Mouse (Mus musculus) embryonic facial prominence, embryonic 11.5 days (tissue): ENCODE results near the gene Dock7. TPM values are rescaled to one million over a fixed set of nuclear protein-coding genes. Genes with fewer than 3 reads are reported as not detected.
"Not testable (repeated sequence)": the region's sequence is repeated elsewhere in the genome, so short reads cannot be mapped to it uniquely, and the experiment has no call there.

Experiments used
- ATAC-seq: fragments of 200-750 bp; cut with Nextera tagmentation; replicated peaks from 2 replicates; pipeline ENCODE4 v1.8.0; 2017; ENCODE audit warnings: low read depth; ENCODE audit not compliant: insufficient number of reproducible peaks, low FRiP score, low TSS enrichment
- DNase-seq: peaks from one replicate; pipeline ENCODE4 v3.0.0-alpha.2; 2015; ENCODE audit warnings: low spot score
- H3K27ac ChIP-seq: fragments of 300-500 bp; sonication (generic); replicated peaks from 2 replicates; pipeline ENCODE4 v1.5.1; 2014; ENCODE audit warnings: mild to moderate bottlenecking, low read depth, low read length, control low read depth
- H3K27me3 ChIP-seq: fragments of 300-500 bp; sonication (generic); 2 replicates; pipeline ENCODE4 v1.6.1; 2014; ENCODE audit warnings: mild to moderate bottlenecking, low read length, moderate library complexity, mixed read lengths; ENCODE audit not compliant: control insufficient read depth, insufficient read depth
- H3K36me3 ChIP-seq: fragments of 300-500 bp; sonication (generic); replicated peaks from 2 replicates; pipeline ENCODE4 v1.6.1; 2014; ENCODE audit warnings: low read depth, mild to moderate bottlenecking, low read length, moderate library complexity, mixed read lengths; ENCODE audit not compliant: control insufficient read depth, insufficient read depth
- H3K4me1 ChIP-seq: fragments of 300-500 bp; sonication (generic); 2 replicates; pipeline ENCODE4 v1.6.1; 2014; ENCODE audit warnings: low read length, mixed read lengths; ENCODE audit not compliant: control insufficient read depth, insufficient read depth
- H3K4me2 ChIP-seq: fragments of 300-500 bp; sonication (generic); 2 replicates; pipeline ENCODE4 v1.6.1; 2014; ENCODE audit warnings: low read depth, mild to moderate bottlenecking, control low read depth, low read length, moderate library complexity
- H3K4me3 ChIP-seq: fragments of 300-500 bp; sonication (generic); 2 replicates; pipeline ENCODE4 v1.5.1; 2014; ENCODE audit warnings: low read depth, low read length, control low read depth
- H3K9ac ChIP-seq: fragments of 300-500 bp; sonication (generic); replicated peaks from 2 replicates; pipeline ENCODE4 v1.6.1; 2014; ENCODE audit warnings: mild to moderate bottlenecking, control low read depth, low read length
- H3K9me3 ChIP-seq: fragments of 300-500 bp; sonication (generic); replicated peaks from 2 replicates; pipeline ENCODE4 v1.6.1; 2016; ENCODE audit warnings: mild to moderate bottlenecking, low read length, inconsistent platforms, mixed read lengths; ENCODE audit not compliant: control insufficient read depth
- WGBS: fragments of 180-500 bp; shearing (Covaris S2); extraction: QIAGEN DNeasy Blood & Tissue Kit; methylation state at CpG from one replicate; pipeline ENCODE4 v1.1.7; 2014; 5-methylcytosine and 5-hydroxymethylcytosine counted together
- polyA plus RNA-seq: library from polyadenylated mRNA; unstranded; fragments of >200 nt; fragmentation: Nextera tagmentation; extraction: Ambion mirVana; gene quantifications from 2 replicates; pipeline ENCODE4 v1.2.1, GENCODE M21; 2014

The Dock7 gene
- polyA plus RNA-seq, 1 experiment from 2014 or later = 106 TPM

GRCm38 (mm10) chr4:98984701-98985100 is 136.0 kb downstream of the Dock7 start:
- Histone ChIP-seq H3K4me3 (no peak overlapping the region), H3K9ac (no peak overlapping the region), H3K36me3 (no peaks in the 10 kb centered on the region; the same call in 1 of the 2 replicates), H3K27me3 (no peaks in the 10 kb centered on the region), H3K4me1 (no peaks in the 10 kb centered on the region), H3K4me2 (no peak overlapping the region), H3K9me3 (no peaks in the 10 kb centered on the region), H3K27ac (no peak overlapping the region)
- DNase-seq (no peak), ATAC-seq (no peak)
- 85% methylated on average over 8 of the region's 8 CpGs for WGBS

- not testable (repeated sequence) for H3K36me3 ChIP-seq, H3K9ac ChIP-seq, H3K27me3 ChIP-seq, DNase-seq, H3K4me1 ChIP-seq, H3K4me2 ChIP-seq, H3K9me3 ChIP-seq, H3K27ac ChIP-seq, H3K4me3 ChIP-seq, ATAC-seq
- 73% methylated on average over 3 of the region's 3 CpGs for WGBS
Observed at GRCm38 (mm10) chr4:98979976-98980375, 140.7 kb downstream of the Dock7 start.

- Histone ChIP-seq H3K4me1 (no peaks in the 10 kb centered on the region), H3K36me3 (no peaks in the 10 kb centered on the region; the same call in 1 of the 2 replicates), H3K9me3 (no peaks in the 10 kb centered on the region), H3K4me2 (no peak overlapping the region), H3K27me3 (no peaks in the 10 kb centered on the region), H3K27ac (no peak overlapping the region), H3K9ac (no peak overlapping the region), H3K4me3 (no peak overlapping the region)
- no peak for DNase-seq
- ATAC-seq = no peak
- WGBS = 71% methylated on average over 2 of the region's 2 CpGs
Observed at GRCm38 (mm10) chr4:98978693-98979092, 142.0 kb downstream of the Dock7 start.

GRCm38 (mm10) chr4:98978288-98978687 is 142.4 kb downstream of the Dock7 start:
- not testable (repeated sequence) for H3K27ac ChIP-seq, H3K9me3 ChIP-seq, DNase-seq, H3K36me3 ChIP-seq, H3K4me2 ChIP-seq, H3K4me1 ChIP-seq, H3K27me3 ChIP-seq, H3K4me3 ChIP-seq, H3K9ac ChIP-seq, ATAC-seq
- 95% methylated on average over 2 of the region's 2 CpGs for WGBS

GRCm38 (mm10) chr4:98975741-98976140 is 145.0 kb downstream of the Dock7 start:
- DNase-seq = no peak
- Histone ChIP-seq H3K36me3 (peaks cover 3% of the 10 kb centered on the region; the same call in 1 of the 2 replicates), H3K27ac (no peak overlapping the region), H3K9ac (no peak overlapping the region), H3K27me3 (no peaks in the 10 kb centered on the region), H3K9me3 (no peaks in the 10 kb centered on the region), H3K4me3 (no peak overlapping the region), H3K4me1 (no peaks in the 10 kb centered on the region), H3K4me2 (no peak overlapping the region)
- ATAC-seq = no peak
- WGBS = 67% methylated on average over 8 of the region's 8 CpGs

- Histone ChIP-seq H3K27me3 (no peaks in the 10 kb centered on the region), H3K9me3 (no peaks in the 10 kb centered on the region), H3K4me1 (no peaks in the 10 kb centered on the region), H3K27ac (no peak overlapping the region), H3K4me3 (no peak overlapping the region), H3K4me2 (no peak overlapping the region), H3K9ac (no peak overlapping the region), H3K36me3 (peaks cover 9% of the 10 kb centered on the region)
- no peak for DNase-seq
- WGBS = 90% methylated on average over 3 of the region's 3 CpGs
- ATAC-seq = no peak
Observed at GRCm38 (mm10) chr4:98969946-98970345, 150.8 kb downstream of the Dock7 start.

- H3K9me3 ChIP-seq = no peaks in the 10 kb centered on the region
- no peaks in the 10 kb centered on the region for H3K27me3 ChIP-seq
- WGBS = 83% methylated on average over 3 of the region's 3 CpGs
- no peak overlapping the region for H3K4me2 ChIP-seq
- no peaks in the 10 kb centered on the region for H3K4me1 ChIP-seq
- DNase-seq (no peak), ATAC-seq (no peak)
- H3K4me3 ChIP-seq = no peak overlapping the region
- no peak overlapping the region for H3K27ac ChIP-seq
- no peak overlapping the region for H3K9ac ChIP-seq
- H3K36me3 ChIP-seq = peaks cover 5% of the 10 kb centered on the region
Observed at GRCm38 (mm10) chr4:98960243-98960642, 160.5 kb downstream of the Dock7 start.

- peaks cover 7% of the 10 kb centered on the region for H3K36me3 ChIP-seq
- 95% methylated on average over 8 of the region's 8 CpGs for WGBS
Observed at GRCm38 (mm10) chr4:98955986-98956385, 164.7 kb downstream of the Dock7 start.

More at GRCm38 (mm10) chr4:98955986-98956385, 164.7 kb downstream of the Dock7 start:
- Histone ChIP-seq H3K27ac (no peak overlapping the region), H3K4me1 (no peaks in the 10 kb centered on the region), H3K27me3 (no peaks in the 10 kb centered on the region), H3K9ac (no peak overlapping the region), H3K4me3 (no peak overlapping the region), H3K9me3 (no peaks in the 10 kb centered on the region), H3K4me2 (no peak overlapping the region)
- DNase-seq = no peak
- no peak for ATAC-seq
